Mouse (Mus musculus) layer of hippocampus, adult 2 months (tissue): ENCODE results near the gene Fbxl16. TPM values are rescaled to one million over a fixed set of nuclear protein-coding genes. Genes with fewer than 3 reads are reported as not detected.

Experiments used
- DNase-seq, 2 experiments: peaks; one replicate each; pipeline ENCODE4 v3.0.0; 2022; ENCODE audit warnings: low spot score in 2 of 2
- H3K27ac ChIP-seq: fragments of 200-600 bp; 2 replicates; pipeline ENCODE4 v1.8.1; 2022
- H3K4me3 ChIP-seq: fragments of 200-600 bp; 2 replicates; pipeline ENCODE4 v1.8.1; 2022; ENCODE audit warnings: mild to moderate bottlenecking
- CTCF ChIP-seq: fragments of 200-600 bp; conservative IDR thresholded peaks from 2 replicates; pipeline ENCODE4 v1.8.1; 2022; ENCODE audit warnings: antibody characterized with exemption, mild to moderate bottlenecking, moderate library complexity
- total RNA-seq, 2 experiments: library from RNA; stranded (reverse); gene quantifications; 2 replicates each; pipeline ENCODE4 v1.2.3; 2021

Fbxl16 gene
- total RNA-seq, 2 experiments from 2014 or later: 680 to 699 TPM

DNA sequence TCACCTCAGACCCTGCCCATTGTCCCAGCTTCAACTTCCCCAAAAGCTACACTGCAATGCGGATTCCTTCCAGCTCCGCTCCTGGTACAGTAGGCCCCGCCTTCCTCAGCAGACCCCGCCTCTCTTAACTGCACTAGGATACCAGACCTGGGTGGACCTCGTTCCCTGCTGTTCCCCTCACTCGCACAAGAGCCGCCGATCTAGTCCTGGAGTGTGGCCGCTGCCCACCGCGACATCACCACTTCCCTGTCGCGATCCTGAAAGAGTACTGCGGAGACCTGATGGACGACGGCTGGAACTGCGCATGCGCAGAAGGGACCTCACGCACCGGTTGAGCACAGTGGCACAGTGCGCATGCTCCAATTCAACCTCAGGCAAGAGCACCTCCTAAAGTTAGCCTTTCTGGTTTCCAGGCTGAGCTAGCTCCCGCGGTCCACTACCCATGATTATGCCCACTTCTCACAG is 23.6 kb upstream of the Fbxl16 start, which contains the start of gene Haghl:
Haghl (minus strand) TSS at position 393 of the 465 bp plus-strand sequence.
- peak; percentile 19; the same call in 1 of the 2 replicates for TF ChIP-seq CTCF
- DNase-seq: peak; percentile 94 to 96
- H3K27ac ChIP-seq: peak within 1 kb of the TSS; percentile 90
- peak within 1 kb of the TSS; percentile 65 for H3K4me3 ChIP-seq

DNA sequence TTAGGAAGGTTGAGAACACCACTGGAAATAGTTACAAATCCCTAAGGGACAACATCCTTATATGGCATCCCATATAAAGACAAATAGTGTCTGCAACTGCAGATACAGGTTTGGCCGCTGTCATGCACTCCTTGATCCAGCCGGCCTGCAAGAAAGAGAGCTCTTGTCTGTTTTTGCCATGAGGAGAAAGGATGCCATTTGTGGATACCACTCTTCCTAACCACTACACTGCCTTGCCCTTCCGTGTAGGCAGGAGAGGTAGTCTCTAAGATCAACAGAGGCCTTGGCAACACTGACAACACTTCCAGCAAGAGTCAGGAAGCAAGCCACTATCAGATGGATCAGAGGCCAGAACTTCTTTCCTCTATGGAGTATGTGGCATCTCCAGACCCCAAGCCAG is 22.6 kb upstream of the Fbxl16 start, which contains the start of gene Ccdc78:
Ccdc78 (plus strand) TSS at position 301 of the 400 bp plus-strand sequence.
- no peak for TF ChIP-seq CTCF
- Histone ChIP-seq H3K4me3 (peak within 1 kb of the TSS; percentile 65), H3K27ac (peak within 1 kb of the TSS; percentile 90)
- no peak for DNase-seq

DNA sequence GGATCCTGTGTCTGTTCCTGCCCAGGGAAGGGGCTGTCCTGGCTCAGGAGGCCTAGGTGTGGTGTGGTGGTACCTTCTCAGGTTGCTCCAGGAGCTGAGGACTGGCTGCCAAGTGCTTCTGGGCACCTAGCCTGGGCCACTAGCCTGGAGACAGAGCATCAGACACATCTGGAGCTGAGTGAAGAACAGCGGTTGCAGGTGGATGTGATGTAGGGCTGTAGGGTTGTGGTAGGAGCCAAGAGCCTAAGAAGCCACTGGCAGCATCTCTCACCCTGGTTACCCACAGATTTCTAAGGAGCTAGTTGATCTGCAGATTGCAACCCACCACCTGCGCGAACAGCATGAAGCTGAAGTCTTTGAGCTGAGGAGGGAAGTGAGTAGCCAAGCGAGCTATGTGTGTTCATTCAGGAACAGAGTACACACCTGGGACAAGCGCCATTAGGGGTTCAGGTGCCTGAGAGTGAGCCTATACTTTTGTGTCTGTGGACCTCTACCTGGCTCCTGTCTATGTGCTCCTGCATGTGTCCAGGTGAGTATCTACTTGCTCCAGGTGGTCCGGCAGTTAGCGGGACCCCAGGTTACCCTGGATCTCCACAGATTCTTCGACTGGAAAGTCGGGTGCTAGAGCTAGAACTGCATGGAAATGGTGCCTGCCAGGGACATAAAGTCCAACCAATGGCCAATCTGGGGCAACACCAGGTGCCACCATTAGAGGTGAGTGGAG is 21.9 kb upstream of the Fbxl16 start:
- Histone ChIP-seq H3K4me3 (no peak overlapping the region), H3K27ac (no peak overlapping the region)
- TF ChIP-seq CTCF: no peak
- DNase-seq: no peak

DNA sequence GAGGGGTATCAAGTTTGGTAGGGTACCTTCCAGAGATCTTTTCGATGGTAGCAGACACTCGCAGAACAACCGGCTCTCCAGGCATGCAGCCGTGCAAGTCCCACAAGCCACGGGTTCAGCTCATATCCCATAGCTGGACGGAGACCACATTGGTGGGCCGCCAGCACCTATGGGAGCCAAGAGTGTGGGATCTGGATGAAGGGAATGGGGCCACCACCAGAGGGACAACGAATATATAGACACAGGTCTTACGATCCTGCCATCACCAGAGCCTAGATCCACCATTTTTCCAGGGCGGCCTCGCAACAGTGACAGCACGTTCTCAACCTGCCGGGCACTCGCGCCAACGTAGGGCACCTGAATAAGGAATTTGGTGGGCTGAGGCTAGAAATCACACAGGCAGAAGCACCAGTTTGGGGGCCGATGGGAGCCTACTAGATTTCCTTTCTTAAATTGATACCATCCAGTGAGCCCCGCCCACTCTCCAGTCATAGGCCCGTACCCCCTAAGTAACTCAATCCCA is 17.5 kb upstream of the Fbxl16 start:
- peak overlapping the region; percentile 88 for H3K4me3 ChIP-seq
- H3K27ac ChIP-seq: peak overlapping the region; percentile 95
- TF ChIP-seq CTCF: peak; percentile 33
- DNase-seq: no peak

DNA sequence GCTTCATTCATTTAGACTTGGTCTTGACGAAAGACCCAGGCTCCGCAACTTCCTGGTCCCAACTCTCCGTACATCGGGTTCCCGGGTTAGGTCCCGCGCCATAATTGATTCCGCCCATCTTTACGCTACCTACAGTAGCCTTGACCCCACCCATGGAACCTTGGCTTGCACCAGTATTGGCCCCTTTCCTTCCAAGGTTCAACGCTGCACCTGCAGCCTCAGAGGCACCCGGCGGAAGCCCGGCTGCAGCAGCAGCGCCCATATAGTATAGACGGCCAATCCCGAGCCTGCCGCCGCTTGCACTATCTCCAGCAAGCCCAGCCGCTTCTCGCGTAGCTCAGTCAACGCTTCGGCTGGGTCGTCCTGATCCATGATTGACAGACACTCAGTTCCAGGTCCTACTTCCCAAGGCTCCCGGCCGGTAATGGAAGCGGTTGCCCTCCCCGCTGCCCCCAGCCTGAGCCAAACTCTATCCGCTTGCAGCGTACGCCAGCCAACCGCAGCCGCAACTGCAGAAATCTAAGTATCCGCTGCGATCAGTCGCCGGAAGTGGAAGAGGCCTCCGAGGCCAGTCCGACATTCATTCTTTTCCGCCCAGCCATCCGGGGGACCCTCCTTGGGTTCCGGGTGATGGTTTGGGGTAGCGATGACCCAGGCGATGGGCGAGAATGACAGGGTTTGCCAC is 16.9 kb upstream of the Fbxl16 start:
- peak; percentile 87 to 89 for DNase-seq
- Histone ChIP-seq H3K4me3 (peak overlapping the region; percentile 88), H3K27ac (peak overlapping the region; percentile 95)
- TF ChIP-seq CTCF: no peak

DNA sequence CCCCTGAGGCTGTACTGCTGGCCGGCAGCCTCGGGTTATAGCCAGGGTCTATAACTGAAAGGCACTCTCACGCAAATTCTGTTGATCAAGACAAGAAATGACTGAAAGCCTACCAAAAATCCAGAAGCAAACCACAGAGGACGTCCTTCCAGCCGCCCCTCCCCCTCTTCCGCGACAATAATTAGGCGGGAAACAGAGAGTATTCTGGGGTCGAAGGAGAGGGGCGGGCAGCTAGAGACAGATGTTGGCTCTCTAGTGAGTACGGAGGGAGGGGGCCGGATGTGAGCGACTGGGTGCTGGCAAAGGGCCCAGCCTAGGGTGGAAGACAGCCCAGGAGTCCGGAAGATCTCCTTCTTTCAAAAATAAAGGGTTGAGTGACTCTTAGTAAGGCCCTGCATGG is 16.3 kb upstream of the Fbxl16 start, which contains the start of gene Fam173a:
Fam173a (minus strand) TSS at position 287 of the 400 bp plus-strand sequence.
- Histone ChIP-seq H3K27ac (peak within 1 kb of the TSS; percentile 95), H3K4me3 (peak within 1 kb of the TSS; percentile 88)
- TF ChIP-seq CTCF: no peak
- peak in 1 of 2 experiments; percentile 62 for DNase-seq

DNA sequence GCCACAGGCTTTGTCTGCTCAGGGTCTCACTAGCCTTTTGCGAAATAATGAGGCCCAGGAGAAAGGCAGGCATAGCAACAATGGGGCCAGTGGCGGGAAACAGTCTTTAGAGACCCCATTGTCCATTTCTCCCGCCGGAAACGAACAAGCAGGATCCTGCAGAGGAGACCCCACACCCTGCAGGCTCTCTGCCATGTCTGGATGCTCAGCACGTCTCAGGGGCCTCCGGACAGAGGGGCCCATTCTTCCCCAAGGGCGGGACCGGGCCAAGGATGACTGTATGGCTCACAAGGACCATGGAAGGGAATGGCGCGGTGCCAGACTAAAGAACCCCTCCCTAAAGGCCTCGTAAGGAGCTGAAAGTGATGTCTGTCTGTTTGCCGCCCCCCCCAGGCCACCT is 14.7 kb upstream of the Fbxl16 start:
- no peak for DNase-seq
- Histone ChIP-seq H3K27ac (peak overlapping the region; percentile 95), H3K4me3 (no peak overlapping the region; the same call in 1 of the 2 replicates)
- TF ChIP-seq CTCF: no peak

DNA sequence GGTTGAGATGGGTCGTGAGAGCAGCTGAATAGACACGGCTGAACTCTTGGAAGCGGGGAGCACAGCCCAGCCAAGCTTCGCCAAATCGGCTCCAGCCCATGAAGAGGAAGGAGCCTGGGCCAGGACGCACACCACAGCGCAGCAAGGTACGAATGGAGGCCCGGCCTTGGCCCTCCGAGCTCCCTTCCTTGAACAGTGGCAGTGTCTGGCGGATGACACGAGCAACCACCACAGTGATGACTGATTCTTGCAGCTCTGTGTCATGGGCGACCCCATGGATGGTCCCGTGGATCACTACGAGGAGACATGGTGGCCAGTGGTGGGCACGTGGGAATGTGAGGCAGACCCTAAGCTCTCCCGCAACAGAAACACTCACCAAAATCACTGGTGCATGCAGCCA is 13.9 kb upstream of the Fbxl16 start:
- no peak for DNase-seq
- Histone ChIP-seq H3K4me3 (peak overlapping the region; percentile 41), H3K27ac (peak overlapping the region; percentile 95)
- no peak for TF ChIP-seq CTCF

DNA sequence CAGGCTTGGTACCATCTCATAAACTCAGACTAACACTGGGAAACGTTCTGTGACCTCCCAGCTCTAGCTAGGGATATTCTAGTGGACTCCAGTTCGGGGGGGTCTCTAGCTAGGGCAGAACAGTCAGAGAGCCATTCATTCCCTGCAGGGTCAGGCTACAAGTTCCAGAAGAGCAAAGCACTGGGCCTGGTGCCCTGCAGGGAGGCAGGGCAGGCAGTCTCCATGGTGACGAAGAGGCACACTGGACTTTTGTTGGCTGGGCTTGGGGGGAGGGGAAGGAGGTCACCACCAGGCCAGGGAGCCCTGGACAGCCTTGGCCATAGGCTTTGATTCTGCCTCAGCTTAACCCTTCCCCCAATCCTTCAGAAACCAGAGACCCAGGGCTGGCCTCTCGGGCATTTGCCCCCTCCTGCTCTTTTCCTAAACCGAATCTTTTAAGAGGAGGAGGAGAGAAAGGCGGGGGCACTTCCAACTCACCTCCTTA is 13.2 kb upstream of the Fbxl16 start, which contains the start of gene AC134908.4:
AC134908.4 (minus strand) TSS at position 51 of the 484 bp plus-strand sequence.
- peak; percentile 62 to 82 for DNase-seq
- no peak for TF ChIP-seq CTCF
- Histone ChIP-seq H3K27ac (peak within 1 kb of the TSS; percentile 95), H3K4me3 (peak within 1 kb of the TSS; percentile 64)

DNA sequence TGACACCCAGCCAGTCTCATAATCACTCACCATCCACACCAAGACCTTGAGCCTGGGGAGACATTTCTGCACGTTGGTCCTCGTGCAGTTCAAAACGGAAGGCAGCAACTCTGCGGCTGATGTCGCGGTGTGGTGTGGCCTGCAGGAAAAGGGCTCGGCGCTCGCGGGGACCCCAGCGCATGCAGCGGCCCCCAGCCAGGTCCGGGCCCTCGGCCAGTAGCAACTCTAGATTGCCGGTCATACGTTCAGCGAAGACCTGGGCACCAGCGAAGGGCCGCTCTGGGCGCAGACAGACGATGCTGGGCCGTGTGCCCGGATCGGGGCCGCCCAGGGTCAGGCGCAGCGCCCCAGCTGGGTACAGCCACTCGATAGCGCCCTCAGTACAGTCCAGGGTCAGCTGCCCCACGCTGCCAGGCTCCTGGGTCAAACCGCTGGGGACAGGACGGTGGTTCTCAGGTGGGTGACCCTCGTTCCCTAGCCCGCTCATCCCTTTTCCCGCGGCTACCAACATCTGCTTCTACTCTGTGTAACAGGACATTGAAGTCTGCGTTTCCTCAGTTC is 12.6 kb upstream of the Fbxl16 start:
- peak overlapping the region; percentile 64 for H3K4me3 ChIP-seq
- no peak for TF ChIP-seq CTCF
- peak overlapping the region; percentile 95 for H3K27ac ChIP-seq
- no peak for DNase-seq

DNA sequence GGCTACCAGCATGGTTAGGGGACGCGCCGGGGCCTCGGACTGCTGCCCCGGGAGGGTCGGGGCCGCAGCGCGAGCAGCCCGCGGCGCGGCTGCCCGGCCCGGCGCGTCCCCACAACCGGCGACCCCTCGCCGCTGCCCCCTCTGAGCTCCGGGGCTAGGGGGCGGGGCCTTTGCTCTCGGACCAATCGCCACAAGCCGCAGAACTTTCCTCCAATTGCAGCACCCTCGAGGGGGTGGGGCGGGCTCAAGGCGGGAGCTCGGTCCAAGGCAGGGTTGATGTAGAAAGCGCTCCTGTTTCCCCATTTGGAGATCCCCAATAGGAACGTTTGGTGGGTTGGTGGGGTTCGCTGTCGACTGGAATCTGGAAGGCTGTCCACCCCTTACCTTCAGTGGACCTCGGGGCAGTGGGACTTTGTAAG is 11.9 kb upstream of the Fbxl16 start, which contains the start of gene Metrn:
Metrn (minus strand) TSS at position 186 of the 419 bp plus-strand sequence.
- peak within 1 kb of the TSS; percentile 64 for H3K4me3 ChIP-seq
- TF ChIP-seq CTCF: no peak
- peak; percentile 73 to 74 for DNase-seq
- H3K27ac ChIP-seq: peak within 1 kb of the TSS; percentile 95

DNA sequence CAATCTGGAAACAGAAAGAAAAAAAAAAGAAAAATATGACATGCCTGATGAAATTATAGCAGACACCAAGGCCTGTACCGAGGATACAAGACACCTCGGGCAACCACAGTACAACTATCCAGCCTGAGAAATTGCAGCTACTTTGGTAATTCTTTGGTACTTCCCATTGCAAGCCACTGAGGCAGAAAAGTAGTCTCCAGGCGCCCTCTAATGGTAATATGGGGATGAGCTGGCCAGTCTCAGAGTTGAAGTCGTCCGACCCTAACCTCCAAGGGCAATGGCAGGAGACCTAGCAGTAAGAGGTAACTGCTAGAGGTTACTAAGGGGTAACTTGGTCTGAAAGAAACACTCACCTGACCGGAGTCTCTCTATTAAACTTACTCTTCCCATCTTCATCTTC is 7.9 kb upstream of the Fbxl16 start:
- peak; percentile 95 for TF ChIP-seq CTCF
- peak; percentile 75 to 77 for DNase-seq
- no peak overlapping the region for H3K4me3 ChIP-seq
- H3K27ac ChIP-seq: peak overlapping the region; percentile 99
